Mouse (Mus musculus) forebrain, embryonic 16.5 days (tissue): ENCODE measurements around the gene Eaf2. TPM values are rescaled to one million over a fixed set of nuclear protein-coding genes. Genes with fewer than 3 reads are reported as not detected.

ENCODE experiments used
- ATAC-seq: fragments of 200-750 bp; cut with Nextera tagmentation; 2 replicates; pipeline ENCODE4 v1.8.0; 2017; ENCODE audit warnings: mild to moderate bottlenecking, moderate library complexity
- H3K27ac ChIP-seq: fragments of 300-500 bp; sonication (generic); 2 replicates; pipeline ENCODE4 v1.5.1; 2014; ENCODE audit warnings: low read length, control low read depth
- H3K27me3 ChIP-seq: fragments of 300-500 bp; sonication (generic); replicated peaks from 2 replicates; pipeline ENCODE4 v1.6.1; 2014; ENCODE audit warnings: low read length; ENCODE audit not compliant: control insufficient read depth, insufficient read depth
- H3K36me3 ChIP-seq: fragments of 300-500 bp; sonication (generic); 2 replicates; pipeline ENCODE4 v1.6.1; 2014; ENCODE audit not compliant: control insufficient read depth, insufficient read depth
- H3K4me1 ChIP-seq: fragments of 300-500 bp; sonication (generic); replicated peaks from 2 replicates; pipeline ENCODE4 v1.6.1; 2014; ENCODE audit warnings: low read length; ENCODE audit not compliant: control insufficient read depth, insufficient read depth
- H3K4me2 ChIP-seq: fragments of 300-500 bp; sonication (generic); 2 replicates; pipeline ENCODE4 v1.6.1; 2014; ENCODE audit warnings: mild to moderate bottlenecking, low read length, control low read depth
- H3K4me3 ChIP-seq: fragments of 300-500 bp; sonication (generic); replicated peaks from 2 replicates; pipeline ENCODE4 v1.5.1; 2014; ENCODE audit warnings: mild to moderate bottlenecking, low read length, control low read depth
- H3K9ac ChIP-seq: fragments of 300-500 bp; sonication (generic); replicated peaks from 2 replicates; pipeline ENCODE4 v1.6.1; 2014; ENCODE audit warnings: low read depth, low read length, control low read depth
- H3K9me3 ChIP-seq: fragments of 300-500 bp; sonication (generic); 2 replicates; pipeline ENCODE4 v1.6.1; 2016; ENCODE audit warnings: low read length; ENCODE audit not compliant: control insufficient read depth
- WGBS: fragments of 180-500 bp; shearing (Covaris S2); extraction: QIAGEN DNeasy Blood & Tissue Kit; methylation state at CpG from one replicate; pipeline ENCODE4 v1.1.7; 2014; 5-methylcytosine and 5-hydroxymethylcytosine counted together
- polyA plus RNA-seq: library from polyadenylated mRNA; unstranded; fragments of >200 nt; fragmentation: Nextera tagmentation; extraction: Ambion mirVana; gene quantifications from 2 replicates; pipeline ENCODE4 v1.2.1, GENCODE M21; 2015

Gene Eaf2
- polyA plus RNA-seq, 1 experiment from 2014 or later = 1.2 TPM

- Histone ChIP-seq H3K4me2 (no peak overlapping the region), H3K4me1 (peaks cover 10% of the 10 kb centered on the region), H3K27ac (no peak overlapping the region), H3K27me3 (no peaks in the 10 kb centered on the region), H3K36me3 (no peaks in the 10 kb centered on the region), H3K9ac (no peak overlapping the region), H3K4me3 (no peak overlapping the region), H3K9me3 (no peaks in the 10 kb centered on the region)
- 93% methylated on average over 7 of the region's 7 CpGs for WGBS
- no peak for ATAC-seq
Measured at GRCm38 (mm10) chr16:36786466-36786865, 88.3 kb downstream of the Eaf2 start.

- Histone ChIP-seq H3K4me2 (peak within 1 kb of the TSS; percentile 40), H3K9me3 (no peaks in the 10 kb centered on the region), H3K27me3 (no peaks in the 10 kb centered on the region), H3K4me1 (peaks cover 10% of the 10 kb centered on the region), H3K9ac (no peak within 1 kb of the TSS), H3K4me3 (peak within 1 kb of the TSS; percentile 33), H3K36me3 (no peaks in the 10 kb centered on the region), H3K27ac (peak within 1 kb of the TSS; percentile 52)
- ATAC-seq = peak; percentile 93
- WGBS = 48% methylated on average over 10 of the region's 10 CpGs
Measured at GRCm38 (mm10) chr16:36784594-36785313, 90.0 kb downstream of the Eaf2 start, which contains the start of gene Slc15a2. Gene Slc15a2 (minus strand): TSS chr16:36784962.

GRCm38 (mm10) chr16:36784146-36784545 is 90.7 kb downstream of the Eaf2 start:
- peak overlapping the region; percentile 33 for H3K4me3 ChIP-seq
- H3K27me3 ChIP-seq = no peaks in the 10 kb centered on the region
- H3K4me1 ChIP-seq = peaks cover 10% of the 10 kb centered on the region
- peak; percentile 58 for ATAC-seq
- peak overlapping the region; percentile 40 for H3K4me2 ChIP-seq
- no peak overlapping the region for H3K9ac ChIP-seq
- peak overlapping the region; percentile 52 for H3K27ac ChIP-seq
- no peaks in the 10 kb centered on the region for H3K9me3 ChIP-seq
- H3K36me3 ChIP-seq = no peaks in the 10 kb centered on the region
- 28% methylated on average over 2 of the region's 2 CpGs for WGBS

GRCm38 (mm10) chr16:36775658-36776057 is 99.1 kb downstream of the Eaf2 start:
- peak; percentile 91 for ATAC-seq
- Histone ChIP-seq H3K27me3 (no peaks in the 10 kb centered on the region), H3K27ac (no peak overlapping the region; the same call in 1 of the 2 replicates), H3K4me3 (no peak overlapping the region), H3K9ac (no peak overlapping the region), H3K36me3 (no peaks in the 10 kb centered on the region), H3K9me3 (no peaks in the 10 kb centered on the region), H3K4me2 (no peak overlapping the region), H3K4me1 (peaks cover 7% of the 10 kb centered on the region)
- WGBS = 60% methylated on average over 6 of the region's 6 CpGs

- Histone ChIP-seq H3K27me3 (no peaks in the 10 kb centered on the region), H3K9me3 (no peaks in the 10 kb centered on the region), H3K4me3 (no peak overlapping the region), H3K4me2 (no peak overlapping the region), H3K36me3 (no peaks in the 10 kb centered on the region), H3K4me1 (peaks cover 7% of the 10 kb centered on the region), H3K9ac (no peak overlapping the region), H3K27ac (no peak overlapping the region)
- WGBS = 90% methylated on average over 5 of the region's 5 CpGs
- no peak for ATAC-seq
Measured at GRCm38 (mm10) chr16:36772996-36773395, 101.8 kb downstream of the Eaf2 start.

- H3K36me3 ChIP-seq = no peaks in the 10 kb centered on the region
- H3K27me3 ChIP-seq = no peaks in the 10 kb centered on the region
- WGBS = 91% methylated on average over 3 of the region's 3 CpGs
- H3K9me3 ChIP-seq = no peaks in the 10 kb centered on the region
- no peak overlapping the region for H3K27ac ChIP-seq
- no peak for ATAC-seq
- H3K4me2 ChIP-seq = no peak overlapping the region
- peaks cover 7% of the 10 kb centered on the region for H3K4me1 ChIP-seq
- no peak overlapping the region for H3K4me3 ChIP-seq
- H3K9ac ChIP-seq = no peak overlapping the region
Measured at GRCm38 (mm10) chr16:36771703-36772102, 103.1 kb downstream of the Eaf2 start.

- H3K36me3 ChIP-seq = no peaks in the 10 kb centered on the region
- H3K27me3 ChIP-seq = no peaks in the 10 kb centered on the region
- H3K4me2 ChIP-seq = no peak overlapping the region
- ATAC-seq = peak; percentile 37
- H3K4me1 ChIP-seq = peaks cover 7% of the 10 kb centered on the region
- H3K4me3 ChIP-seq = no peak overlapping the region
- H3K9me3 ChIP-seq = no peaks in the 10 kb centered on the region
- 52% methylated on average over 2 of the region's 2 CpGs for WGBS
- peak overlapping the region; percentile 31 for H3K27ac ChIP-seq
- no peak overlapping the region for H3K9ac ChIP-seq
Measured at GRCm38 (mm10) chr16:36771244-36771643, 103.6 kb downstream of the Eaf2 start.

- H3K4me3 ChIP-seq = no peak overlapping the region
- no peaks in the 10 kb centered on the region for H3K9me3 ChIP-seq
- 15% methylated on average over 4 of the region's 4 CpGs for WGBS
- peak overlapping the region; percentile 31 for H3K27ac ChIP-seq
- no peaks in the 10 kb centered on the region for H3K27me3 ChIP-seq
- H3K4me1 ChIP-seq = peaks cover 6% of the 10 kb centered on the region
- no peaks in the 10 kb centered on the region for H3K36me3 ChIP-seq
- ATAC-seq = peak; percentile 84
- H3K4me2 ChIP-seq = no peak overlapping the region
- no peak overlapping the region for H3K9ac ChIP-seq
Measured at GRCm38 (mm10) chr16:36770830-36771229, 104.0 kb downstream of the Eaf2 start.

- Histone ChIP-seq H3K4me2 (no peak overlapping the region), H3K36me3 (no peaks in the 10 kb centered on the region), H3K27me3 (no peaks in the 10 kb centered on the region), H3K4me1 (peaks cover 4% of the 10 kb centered on the region; the same call in 1 of the 2 replicates), H3K9me3 (no peaks in the 10 kb centered on the region), H3K27ac (peak overlapping the region; percentile 33; the same call in 1 of the 2 replicates), H3K4me3 (no peak overlapping the region), H3K9ac (no peak overlapping the region)
- WGBS = 62% methylated on average over 8 of the region's 13 CpGs
- ATAC-seq = peak; percentile 58; the same call in 1 of the 2 replicates
Measured at GRCm38 (mm10) chr16:36770191-36770771, 104.5 kb downstream of the Eaf2 start.
